Mouse (Mus musculus) midbrain, embryonic 14.5 days (tissue): ENCODE measurements around the gene Phc1. TPM values are rescaled to one million over a fixed set of nuclear protein-coding genes. Genes with fewer than 3 reads are reported as not detected.
"Not testable (repeated sequence)": the region's sequence is repeated elsewhere in the genome, so short reads cannot be mapped to it uniquely, and the experiment has no call there.

Source experiments
- ATAC-seq: fragments of 200-750 bp; cut with Nextera tagmentation; 2 replicates; pipeline ENCODE4 v1.8.0; 2017; ENCODE audit warnings: moderate number of reproducible peaks, moderate library complexity; ENCODE audit not compliant: low FRiP score, low TSS enrichment
- DNase-seq: peaks from one replicate; pipeline ENCODE4 v3.0.0-alpha.2; 2015
- H3K27ac ChIP-seq: fragments of 300-500 bp; sonication (generic); replicated peaks from 2 replicates; pipeline ENCODE4 v1.5.1; 2014; ENCODE audit warnings: mild to moderate bottlenecking, low read depth, low read length, moderate library complexity
- H3K27me3 ChIP-seq: fragments of 300-500 bp; sonication (generic); 2 replicates; pipeline ENCODE4 v1.6.1; 2014; ENCODE audit warnings: low read length, control low read depth, mixed read lengths; ENCODE audit not compliant: control insufficient read depth, insufficient read depth
- H3K36me3 ChIP-seq: fragments of 300-500 bp; sonication (generic); 2 replicates; pipeline ENCODE4 v1.6.1; 2014; ENCODE audit warnings: low read length, control low read depth; ENCODE audit not compliant: control insufficient read depth, insufficient read depth
- H3K4me1 ChIP-seq: fragments of 300-500 bp; sonication (generic); 2 replicates; pipeline ENCODE4 v1.6.1; 2014; ENCODE audit warnings: mild to moderate bottlenecking, antibody characterized with exemption, low read length, control low read depth; ENCODE audit not compliant: control insufficient read depth, insufficient read depth
- H3K4me2 ChIP-seq: fragments of 300-500 bp; sonication (generic); 2 replicates; pipeline ENCODE4 v1.6.1; 2014; ENCODE audit warnings: mild to moderate bottlenecking, low read length, moderate library complexity
- H3K4me3 ChIP-seq: fragments of 300-500 bp; sonication (generic); replicated peaks from 2 replicates; pipeline ENCODE4 v1.5.1; 2014; ENCODE audit warnings: low read depth, low read length
- H3K9ac ChIP-seq: fragments of 300-500 bp; sonication (generic); replicated peaks from 2 replicates; pipeline ENCODE4 v1.6.1; 2014; ENCODE audit warnings: mild to moderate bottlenecking, low read length, moderate library complexity
- H3K9me3 ChIP-seq: fragments of 300-500 bp; sonication (generic); 2 replicates; pipeline ENCODE4 v1.6.1; 2016; ENCODE audit warnings: low read length, control low read depth, mixed read lengths; ENCODE audit not compliant: control insufficient read depth
- WGBS: fragments of 180-500 bp; shearing (Covaris S2); extraction: QIAGEN DNeasy Blood & Tissue Kit; methylation state at CpG from one replicate; pipeline ENCODE4 v1.1.7; 2014; 5-methylcytosine and 5-hydroxymethylcytosine counted together
- polyA plus RNA-seq: library from polyadenylated mRNA; unstranded; fragments of >200 nt; fragmentation: Nextera tagmentation; extraction: Ambion mirVana; gene quantifications from 2 replicates; pipeline ENCODE4 v1.2.1, GENCODE M21; 2014

Phc1 gene
- polyA plus RNA-seq, 1 experiment from 2014 or later: 46.7 TPM

DNA sequence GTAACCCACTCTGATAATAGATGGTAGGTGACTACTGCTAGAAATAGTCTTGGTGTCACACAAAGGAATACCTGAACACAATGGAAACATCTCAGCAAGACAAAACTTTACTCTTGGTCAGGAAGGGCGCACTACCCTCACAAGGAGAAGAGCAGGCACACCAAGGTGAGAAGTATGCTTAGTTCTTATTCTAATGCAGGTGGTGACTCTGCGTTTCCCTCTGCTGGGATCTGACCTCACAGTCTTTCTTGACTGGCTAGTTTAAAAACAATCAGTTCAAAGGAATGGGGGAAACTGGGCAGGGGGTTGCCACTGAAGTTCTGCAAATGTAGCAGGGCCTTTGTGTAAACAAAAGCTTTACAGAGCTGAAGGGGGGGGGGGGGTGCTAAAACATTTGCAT is 25.9 kb upstream of the Phc1 start:
- Histone ChIP-seq H3K4me2 (no peak overlapping the region), H3K36me3 (no peaks in the 10 kb centered on the region), H3K9me3 (no peaks in the 10 kb centered on the region), H3K27ac (no peak overlapping the region), H3K27me3 (no peaks in the 10 kb centered on the region), H3K9ac (no peak overlapping the region), H3K4me3 (no peak overlapping the region), H3K4me1 (no peaks in the 10 kb centered on the region)
- no peak for DNase-seq
- WGBS: 66% methylated on average over 2 of the region's 2 CpGs
- ATAC-seq: no peak

DNA sequence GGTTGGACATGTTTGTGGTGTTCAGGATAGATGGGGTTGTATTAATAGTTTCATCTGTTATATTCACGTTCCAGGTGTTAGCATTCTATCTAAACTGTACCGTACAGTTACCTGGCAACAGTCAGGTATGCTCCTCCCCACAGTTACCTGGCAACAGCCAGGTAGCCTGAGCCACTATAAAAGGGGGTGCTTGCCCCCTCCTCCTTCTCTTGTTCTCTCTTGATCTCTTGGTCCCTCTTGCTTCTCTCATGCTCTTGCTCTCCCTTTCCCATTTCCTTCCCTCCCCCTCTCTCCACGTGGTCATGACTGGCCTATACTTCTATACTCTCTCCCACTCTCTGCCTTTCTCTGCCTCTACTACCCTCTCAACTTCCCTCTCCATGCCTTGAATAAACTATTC is 25.3 kb upstream of the Phc1 start:
- no peak overlapping the region for H3K4me3 ChIP-seq
- no peaks in the 10 kb centered on the region for H3K36me3 ChIP-seq
- H3K27ac ChIP-seq: no peak overlapping the region
- 58% methylated on average over 3 of the region's 3 CpGs for WGBS
- no peaks in the 10 kb centered on the region for H3K27me3 ChIP-seq
- DNase-seq (no peak), ATAC-seq (no peak)
- no peak overlapping the region for H3K9ac ChIP-seq
- no peaks in the 10 kb centered on the region for H3K9me3 ChIP-seq
- H3K4me2 ChIP-seq: no peak overlapping the region
- H3K4me1 ChIP-seq: no peaks in the 10 kb centered on the region

DNA sequence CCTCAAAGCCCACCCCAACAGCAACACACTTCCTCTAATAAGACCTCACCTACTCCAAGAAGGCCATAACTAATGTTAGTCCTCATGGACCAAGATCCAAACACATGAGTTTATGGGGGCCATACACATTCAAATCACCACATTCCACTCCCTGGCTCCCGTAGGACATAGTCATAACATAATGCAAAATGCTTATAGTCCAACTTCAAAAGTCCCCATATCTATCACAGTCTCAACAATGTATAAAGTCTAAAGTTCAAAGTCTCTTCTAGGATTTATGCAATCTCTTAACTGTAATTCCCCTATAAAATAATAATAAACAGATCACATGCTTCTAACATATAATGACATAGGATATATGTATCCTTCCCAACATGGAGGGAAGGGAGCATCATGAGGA is 16.7 kb upstream of the Phc1 start:
- Histone ChIP-seq H3K4me3 (no peak overlapping the region), H3K9ac (no peak overlapping the region), H3K4me1 (no peaks in the 10 kb centered on the region), H3K9me3 (no peaks in the 10 kb centered on the region), H3K36me3 (no peaks in the 10 kb centered on the region), H3K27ac (no peak overlapping the region), H3K4me2 (no peak overlapping the region), H3K27me3 (no peaks in the 10 kb centered on the region)
- DNase-seq (no peak), ATAC-seq (no peak)
- WGBS: 88% methylated on average over 1 of the region's 1 CpGs

DNA sequence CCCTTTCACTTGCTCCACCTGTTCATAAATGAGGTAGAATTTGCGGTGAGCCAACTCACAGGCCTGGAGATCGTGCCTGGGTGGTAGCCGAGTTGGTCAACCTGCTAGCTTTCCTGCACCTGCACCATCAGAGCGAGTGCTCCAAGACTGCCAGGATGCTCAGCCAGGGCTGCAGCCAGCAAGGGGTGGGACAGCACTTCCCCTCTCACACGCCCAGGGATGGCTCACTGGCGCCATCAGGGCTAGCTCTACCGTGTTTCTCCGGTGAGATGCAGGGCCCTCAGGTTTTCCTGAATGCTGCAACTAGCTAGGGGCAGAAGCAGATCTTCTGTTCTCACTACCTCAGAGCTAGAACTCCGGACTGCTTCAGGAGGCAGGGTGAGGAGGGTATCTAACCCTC is 15.5 kb upstream of the Phc1 start:
- ATAC-seq (no peak), DNase-seq (no peak)
- Histone ChIP-seq H3K27ac (no peak overlapping the region), H3K4me3 (no peak overlapping the region), H3K4me1 (no peaks in the 10 kb centered on the region), H3K9me3 (no peaks in the 10 kb centered on the region), H3K9ac (no peak overlapping the region), H3K4me2 (no peak overlapping the region), H3K36me3 (no peaks in the 10 kb centered on the region), H3K27me3 (no peaks in the 10 kb centered on the region)
- 72% methylated on average over 9 of the region's 9 CpGs for WGBS

DNA sequence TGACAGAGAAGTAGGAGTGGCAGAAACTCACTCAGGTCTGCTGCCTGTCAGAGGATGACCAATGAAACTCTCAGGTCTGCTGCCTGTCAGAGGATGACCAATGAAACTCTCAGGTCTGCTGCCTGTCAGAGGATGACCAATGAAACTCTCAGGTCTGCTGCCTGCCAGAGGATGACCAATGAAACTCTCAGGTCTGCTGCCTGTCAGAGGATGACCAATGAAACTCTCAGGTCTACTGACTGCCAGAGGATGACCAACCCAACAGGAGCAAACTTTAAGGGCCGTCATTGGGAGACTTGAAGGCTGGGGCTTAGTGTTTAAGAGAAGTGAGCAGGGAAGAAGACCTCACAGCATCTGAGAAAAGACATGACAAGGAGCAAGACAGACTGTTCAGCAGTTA is 7.0 kb upstream of the Phc1 start:
- not testable (repeated sequence) for DNase-seq

DNA sequence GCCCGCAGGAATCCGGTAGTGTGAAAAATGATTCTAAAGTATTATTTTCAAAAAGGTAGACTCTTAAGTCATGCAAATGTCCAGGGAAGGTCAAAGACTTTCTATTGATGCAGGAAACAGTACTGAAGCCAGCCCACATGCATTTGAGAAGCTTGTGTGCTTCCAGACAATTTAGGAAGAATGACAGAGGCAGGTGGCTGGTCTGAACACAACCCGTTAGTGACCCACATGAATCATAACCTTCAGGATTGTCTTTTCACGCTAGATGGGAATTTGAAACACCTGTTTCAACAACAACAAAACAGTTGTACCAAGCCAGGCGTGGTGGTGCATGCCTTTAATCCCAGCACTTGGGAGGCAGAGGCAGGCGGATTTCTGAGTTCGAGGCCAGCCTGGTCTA is 6.0 kb upstream of the Phc1 start:
- H3K4me3 ChIP-seq: no peak overlapping the region
- no peak overlapping the region for H3K27ac ChIP-seq
- H3K36me3 ChIP-seq: no peaks in the 10 kb centered on the region
- no peak overlapping the region for H3K4me2 ChIP-seq
- H3K9me3 ChIP-seq: no peaks in the 10 kb centered on the region
- no peaks in the 10 kb centered on the region for H3K27me3 ChIP-seq
- H3K9ac ChIP-seq: no peak overlapping the region
- no peak for ATAC-seq
- no peak for DNase-seq
- peaks cover 2% of the 10 kb centered on the region for H3K4me1 ChIP-seq
- 92% methylated on average over 7 of the region's 7 CpGs for WGBS

More for the DNA sequence above, 7.0 kb upstream of the Phc1 start:
- not testable (repeated sequence) for H3K4me1 ChIP-seq, H3K4me3 ChIP-seq, H3K27ac ChIP-seq, H3K9ac ChIP-seq, H3K4me2 ChIP-seq, H3K9me3 ChIP-seq, H3K36me3 ChIP-seq, ATAC-seq, H3K27me3 ChIP-seq
- 78% methylated on average over 1 of the region's 1 CpGs for WGBS

DNA sequence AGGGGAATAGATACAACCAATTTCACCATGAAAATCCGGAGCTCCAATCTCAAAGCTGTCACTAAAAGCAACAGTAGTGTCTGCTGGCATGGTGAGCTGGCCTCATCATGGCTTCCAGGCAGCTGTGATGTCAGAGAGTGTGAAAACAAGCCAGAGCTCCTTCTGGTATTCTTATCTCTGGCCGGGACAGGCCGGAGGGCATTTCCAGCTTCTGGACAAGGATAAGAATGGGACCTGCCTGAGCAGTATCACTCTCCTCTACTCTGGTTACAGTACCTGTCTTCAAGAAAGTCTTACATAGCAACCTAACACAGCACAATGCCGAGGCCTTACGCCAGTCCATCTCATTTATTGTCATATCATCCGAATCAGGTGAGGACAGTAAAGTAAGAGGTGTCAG is 5.4 kb upstream of the Phc1 start:
- Histone ChIP-seq H3K4me1 (peaks cover 9% of the 10 kb centered on the region), H3K9ac (no peak overlapping the region), H3K4me2 (no peak overlapping the region), H3K9me3 (no peaks in the 10 kb centered on the region), H3K27me3 (no peaks in the 10 kb centered on the region), H3K36me3 (no peaks in the 10 kb centered on the region), H3K4me3 (no peak overlapping the region), H3K27ac (no peak overlapping the region; the same call in 1 of the 2 replicates)
- no peak for DNase-seq
- ATAC-seq: no peak
- 89% methylated on average over 6 of the region's 6 CpGs for WGBS

DNA sequence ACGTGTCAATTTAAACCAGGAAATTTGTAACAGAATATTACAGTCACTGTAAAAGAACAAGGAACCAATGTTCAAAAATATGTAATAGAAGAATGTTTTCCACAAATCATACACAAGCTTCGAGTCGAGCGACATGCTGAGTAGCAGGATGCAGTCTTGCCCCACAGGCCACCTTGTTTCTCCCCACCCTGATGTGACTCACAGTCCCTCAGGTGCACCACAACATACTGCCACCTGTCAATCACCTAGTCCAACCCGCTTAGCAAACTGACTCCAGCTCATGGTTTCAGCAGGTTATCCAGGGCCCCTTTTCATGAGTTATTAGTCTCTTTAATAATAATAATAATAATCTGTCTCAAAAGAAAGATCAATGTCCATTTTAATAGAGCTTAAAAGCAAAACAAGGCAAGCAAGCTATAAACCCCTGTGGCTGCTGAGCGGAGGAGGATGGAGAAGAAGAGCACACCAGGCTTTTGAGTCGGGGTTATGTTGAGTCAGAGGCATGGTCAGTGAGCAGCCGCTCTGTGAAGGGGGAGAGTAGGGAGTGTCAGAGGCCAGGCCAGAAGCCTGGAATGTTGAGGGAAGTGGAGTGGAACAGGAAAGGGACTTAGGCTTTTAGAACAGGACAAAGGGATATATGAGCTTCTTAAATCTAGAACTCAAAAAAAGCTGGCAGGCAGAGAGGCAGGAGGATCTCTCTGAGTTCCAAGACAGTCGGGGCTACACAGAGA is 4.2 kb upstream of the Phc1 start:
- ATAC-seq: no peak

DNA sequence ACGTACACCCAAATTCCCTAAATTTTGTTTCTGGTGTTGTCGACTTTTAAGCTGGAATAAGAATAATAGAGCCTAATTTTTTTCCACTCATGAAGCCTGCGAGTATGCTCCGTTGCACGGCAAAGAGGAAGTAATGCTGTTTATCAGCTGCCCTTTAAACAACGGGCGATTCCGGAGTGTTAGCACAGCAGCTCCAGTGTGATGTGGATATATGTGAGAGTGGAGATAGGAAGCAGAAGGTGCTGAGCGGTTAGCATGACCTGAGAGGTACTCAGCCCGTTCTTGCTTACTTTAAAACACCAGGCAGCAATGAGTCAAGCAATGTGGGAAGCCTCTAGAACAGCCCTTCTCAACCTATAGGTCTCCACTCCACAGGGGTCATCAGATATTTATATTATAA is 3.4 kb upstream of the Phc1 start:
- Histone ChIP-seq H3K9me3 (no peaks in the 10 kb centered on the region), H3K4me1 (peaks cover 10% of the 10 kb centered on the region), H3K36me3 (no peaks in the 10 kb centered on the region), H3K4me2 (no peak overlapping the region), H3K27ac (no peak overlapping the region), H3K27me3 (no peaks in the 10 kb centered on the region), H3K4me3 (no peak overlapping the region), H3K9ac (no peak overlapping the region)
- DNase-seq: no peak
- no peak for ATAC-seq
- 66% methylated on average over 10 of the region's 10 CpGs for WGBS

More for the DNA sequence above, 4.2 kb upstream of the Phc1 start:
- H3K36me3 ChIP-seq: no peaks in the 10 kb centered on the region
- no peak overlapping the region for H3K4me2 ChIP-seq
- H3K9ac ChIP-seq: no peak overlapping the region
- no peaks in the 10 kb centered on the region for H3K27me3 ChIP-seq
- WGBS: 47% methylated on average over 9 of the region's 9 CpGs
- no peak overlapping the region for H3K27ac ChIP-seq
- no peak for DNase-seq
- H3K4me3 ChIP-seq: no peak overlapping the region
- no peaks in the 10 kb centered on the region for H3K9me3 ChIP-seq
- peaks cover 9% of the 10 kb centered on the region for H3K4me1 ChIP-seq
